Comparison of ENCODE assay signal across 8 mouse cellular contexts in genomic region chr17:56474831-56475581, GRCm38 (mm10). TPM values are rescaled to one million over a fixed set of nuclear protein-coding genes. Genes with fewer than 3 reads are reported as not detected.
DNase-seq lines count a peak whose midpoint lies in the region; ATAC-seq and TF ChIP-seq lines count a peak whose summit lies in the region.

No protein-coding gene starts in this region.

- TF ChIP-seq EP300 in MEL (IDR thresholded peaks at IDR 0.05; ENCODE audit: low read depth in 1 of 2, low read length in 2 of 2): no peak

- H3K9me3 ChIP-seq in MEL (replicated peaks; ENCODE audit: insufficient read depth, low read length): no peaks in the 10 kb centered on the region
- no peaks in the 10 kb centered on the region for H3K9me3 ChIP-seq in forebrain, embryonic 15.5 days
- no peaks in the 10 kb centered on the region for H3K9me3 ChIP-seq in stomach, embryonic 14.5 days (ENCODE audit: control insufficient read depth, low read depth, low read length)

- H3K27me3 ChIP-seq in MEL (ENCODE audit: control insufficient read depth in 1 of 2, insufficient read depth in 2 of 2, low read length in 2 of 2): no peaks in the 10 kb centered on the region
- no peaks in the 10 kb centered on the region for H3K27me3 ChIP-seq in forebrain, embryonic 15.5 days
- H3K27me3 ChIP-seq in stomach, embryonic 14.5 days (ENCODE audit: control insufficient read depth, insufficient read depth, low read length): peaks cover 7% of the 10 kb centered on the region; the same call in 1 of the 2 replicates

- WGBS in forebrain, embryonic 15.5 days: under 1% methylated on average over 24 of the region's 24 CpGs
- 4% methylated on average over 24 of the region's 24 CpGs for WGBS in macrophage (ENCODE audit: missing documents)
- WGBS in stomach, embryonic 14.5 days: under 1% methylated on average over 24 of the region's 24 CpGs

- H3K36me3 ChIP-seq in MEL (ENCODE audit: control insufficient read depth in 1 of 2, insufficient read depth in 2 of 2, low read length in 2 of 2) (peaks cover 0 to 4% of the 10 kb centered on the region in 2 experiments; a peak in 1 of 4 replicates), macrophage (ENCODE audit: inconsistent target) (no peaks in the 10 kb centered on the region)
- H3K36me3 ChIP-seq in forebrain, embryonic 15.5 days: no peaks in the 10 kb centered on the region
- no peaks in the 10 kb centered on the region for H3K36me3 ChIP-seq in stomach, embryonic 14.5 days (ENCODE audit: control insufficient read depth, insufficient read depth, low read length)

- ATAC-seq in forebrain, embryonic 15.5 days (replicated peaks): peak; percentile 27
- ATAC-seq in stomach, embryonic 14.5 days (ENCODE audit: insufficient number of reproducible peaks, insufficient read depth, low FRiP score, low read depth): no peak

- TF ChIP-seq RAD21 in MEL (IDR thresholded peaks at IDR 0.05; ENCODE audit: low read depth, low read length): no peak

- H3K27ac ChIP-seq in MEL (ENCODE audit: control insufficient read depth, low read depth, low read length) (peak overlapping the region; percentile 28), macrophage (no peak overlapping the region)
- peak overlapping the region; percentile 99 for H3K27ac ChIP-seq in forebrain, embryonic 15.5 days (replicated peaks)
- peak overlapping the region; percentile 95 for H3K27ac ChIP-seq in layer of hippocampus, adult 2 months
- no peak overlapping the region for H3K27ac ChIP-seq in stomach, embryonic 14.5 days (ENCODE audit: low read length)

- TF ChIP-seq CTCF in MEL (IDR thresholded peaks at IDR 0.05 in 2 of 3, conservative IDR thresholded peaks at IDR 0.05 in 1 of 3; ENCODE audit: control insufficient read depth in 1 of 3, insufficient read depth in 1 of 3, low read depth in 2 of 3, low read length in 3 of 3, poor library complexity in 1 of 3, severe bottlenecking in 1 of 3): no peak
- TF ChIP-seq CTCF in layer of hippocampus, adult 2 months (conservative IDR thresholded peaks at IDR 0.05): no peak

- peak overlapping the region; percentile 90 to 93 for H3K4me3 ChIP-seq in MEL (ENCODE audit: control insufficient read depth in 1 of 2, insufficient read depth in 1 of 2, low read depth in 2 of 2, low read length in 2 of 2)
- peak overlapping the region; percentile 88 for H3K4me3 ChIP-seq in forebrain, embryonic 15.5 days
- peak overlapping the region; percentile 87 for H3K4me3 ChIP-seq in layer of hippocampus, adult 2 months
- H3K4me3 ChIP-seq in macrophage (ENCODE audit: inconsistent target): peak overlapping the region; percentile 2; the same call in 1 of the 2 replicates
- H3K4me3 ChIP-seq in stomach, embryonic 14.5 days (ENCODE audit: low read depth, low read length): peak overlapping the region; percentile 79

- peaks cover 44% of the 10 kb centered on the region for H3K79me2 ChIP-seq in MEL (ENCODE audit: control insufficient read depth, insufficient read depth, low read length, poor library complexity)
- H3K79me2 ChIP-seq in macrophage (ENCODE audit: inconsistent target): no peaks in the 10 kb centered on the region

- H3K9ac ChIP-seq in MEL (ENCODE audit: control insufficient read depth, low read depth, low read length, poor library complexity, severe bottlenecking): peak overlapping the region; percentile 88
- H3K9ac ChIP-seq in forebrain, embryonic 15.5 days (replicated peaks): peak overlapping the region; percentile 98
- H3K9ac ChIP-seq in stomach, embryonic 14.5 days (replicated peaks; ENCODE audit: low read depth, low read length): peak overlapping the region; percentile 80

- peak; percentile 94 for DNase-seq in heart, adult 11 months
- no peak for DNase-seq in heart, postnatal 36 days
- peak; percentile 74 for DNase-seq in MEL (ENCODE audit: low read depth, low spot score)
- peak; percentile 69 to 79 for DNase-seq in layer of hippocampus, adult 2 months (ENCODE audit: low spot score in 2 of 2)
- no peak for DNase-seq in c-Kit-positive CD71-positive TER-119-positive erythroid progenitor cells, embryonic 14.5 days (ENCODE audit: low spot score)

- peaks cover 5 to 26% of the 10 kb centered on the region in 2 experiments for H3K4me1 ChIP-seq in MEL (ENCODE audit: control insufficient read depth in 1 of 2, insufficient read depth in 2 of 2, low read length in 2 of 2)
- peaks cover 53% of the 10 kb centered on the region for H3K4me1 ChIP-seq in forebrain, embryonic 15.5 days
- H3K4me1 ChIP-seq in stomach, embryonic 14.5 days (ENCODE audit: control insufficient read depth, insufficient read depth, low read length): peaks cover 49% of the 10 kb centered on the region

- peak overlapping the region; percentile 84 for H3K4me2 ChIP-seq in forebrain, embryonic 15.5 days (replicated peaks)
- peak overlapping the region; percentile 99 for H3K4me2 ChIP-seq in stomach, embryonic 14.5 days (replicated peaks; ENCODE audit: low read depth, low read length)

- intact Hi-C loops in heart, postnatal 36 days (cut with DNase I): no loop called here

- no peak; a peak in 1 of 4 replicates for TF ChIP-seq POLR2A in MEL (IDR thresholded peaks at IDR 0.05; ENCODE audit: control insufficient read depth in 1 of 2, insufficient read depth in 1 of 2, low read depth in 1 of 2, low read length in 2 of 2, poor library complexity in 1 of 2)

TF ChIP-seq in MEL, 35 proteins besides CTCF, POLR2A, EP300 and RAD21 (continues in another document):
- TF ChIP-seq POLR2AphosphoS5 (IDR thresholded peaks at IDR 0.05; ENCODE audit: borderline replicate concordance, low read depth, low read length): no peak
- TF ChIP-seq E2F4 (IDR thresholded peaks at IDR 0.05; ENCODE audit: borderline replicate concordance, low read depth, low read length): no peak
- peak; percentile 77 for TF ChIP-seq SIN3A (IDR thresholded peaks at IDR 0.05; ENCODE audit: low read length)
- TF ChIP-seq ELF1 (IDR thresholded peaks at IDR 0.05; ENCODE audit: low read depth, low read length): no peak
- TF ChIP-seq RCOR1 (IDR thresholded peaks at IDR 0.05; ENCODE audit: low read depth, low read length): no peak
- no peak for TF ChIP-seq CHD2 (IDR thresholded peaks at IDR 0.05; ENCODE audit: low read length)
- 0 out of 2 replicates have a peak, but pooled peaks have one; percentile 28 for TF ChIP-seq MAX (IDR thresholded peaks at IDR 0.05; ENCODE audit: low read length)
- no peak for TF ChIP-seq ZNF384 (IDR thresholded peaks at IDR 0.05; ENCODE audit: low read depth, low read length)
- TF ChIP-seq JUND (IDR thresholded peaks at IDR 0.05; ENCODE audit: low read depth, low read length): no peak
- TF ChIP-seq TCF12 (IDR thresholded peaks at IDR 0.05; ENCODE audit: low read depth, low read length): 0 out of 2 replicates have a peak, but pooled peaks have one; percentile 19
- no peak for TF ChIP-seq NELFE (IDR thresholded peaks at IDR 0.05; ENCODE audit: low read depth, low read length)
- TF ChIP-seq UBTF (IDR thresholded peaks at IDR 0.05; ENCODE audit: borderline replicate concordance, insufficient read depth, low read depth, low read length): no peak
- no peak for TF ChIP-seq USF1 (IDR thresholded peaks at IDR 0.05; ENCODE audit: low read depth, low read length)
- TF ChIP-seq HCFC1 (IDR thresholded peaks at IDR 0.05; ENCODE audit: low read depth, low read length): no peak
- no peak for TF ChIP-seq MAFK (IDR thresholded peaks at IDR 0.05; ENCODE audit: borderline replicate concordance, low read depth, low read length)
- TF ChIP-seq POLR2AphosphoS2 (IDR thresholded peaks at IDR 0.05; ENCODE audit: low read length): no peak
- TF ChIP-seq ETS1 (IDR thresholded peaks at IDR 0.05; ENCODE audit: low read depth, low read length): peak; percentile 96
- peak; percentile 57; the same call in 1 of the 2 replicates for TF ChIP-seq MXI1 (IDR thresholded peaks at IDR 0.05; ENCODE audit: low read depth, low read length)
- no peak for TF ChIP-seq BHLHE40 (IDR thresholded peaks at IDR 0.05; ENCODE audit: borderline replicate concordance, low read depth, low read length)
- no peak for TF ChIP-seq KAT2A (conservative IDR thresholded peaks at IDR 0.05; ENCODE audit: low read depth, low read length)
- TF ChIP-seq MYB (IDR thresholded peaks at IDR 0.05; ENCODE audit: low read depth, low read length): no peak
- TF ChIP-seq SMC3 (IDR thresholded peaks at IDR 0.05; ENCODE audit: low read depth, low read length): no peak
- TF ChIP-seq ZC3H11A (IDR thresholded peaks at IDR 0.05; ENCODE audit: low read depth, low read length): no peak
- no peak for TF ChIP-seq TBP (IDR thresholded peaks at IDR 0.05; ENCODE audit: low read depth, low read length)
- peak; percentile 30 for TF ChIP-seq TAL1 (IDR thresholded peaks at IDR 0.05; ENCODE audit: low read length)

RNA-seq across cellular contexts. Expression of gene Ptprs, which starts 1.3 kb away (rescaled TPM):
- total RNA-seq in heart, postnatal 36 days (2021): 10 to 100 TPM; 45.8 to 47.7 TPM
- 37.2 and 51.6 TPM in 2 replicates for total RNA-seq in MEL (2012; rRNA removed)
- polyA plus RNA-seq in MEL (2012; ENCODE audit: insufficient read depth in 1 of 2, insufficient read length in 2 of 2, low read depth in 1 of 2, low replicate concordance in 2 of 2, missing spikeins in 1 of 2): 100 to 1,000 TPM in 1 of 2 experiments, 10 to 100 TPM in 1; 80.9 to 324 TPM
- polyA plus RNA-seq in forebrain, embryonic 15.5 days (2015; fragmentation: Nextera tagmentation; extraction: Ambion mirVana): 375 and 409 TPM in 2 replicates
- total RNA-seq in layer of hippocampus, adult 2 months (2021): 100 to 1,000 TPM; 666 to 670 TPM
- total RNA-seq in macrophage (2018; cell fraction: chromatin; rRNA removed): 100 to 1,000 TPM in 12 of 26 experiments, 10 to 100 TPM in 14; 41.5 to 232 (median 95.1) TPM
- 10 to 100 TPM in 14 of 26 experiments, 1 to 10 TPM in 12; 3.4 to 29.6 (median 11.9) TPM for total RNA-seq in macrophage (2018; cell fraction: cytosol; rRNA removed)
- 100 to 1,000 TPM in 6 of 26 experiments, 10 to 100 TPM in 20; 14.3 to 133 (median 44.5) TPM for total RNA-seq in macrophage (2018; cell fraction: nucleus; rRNA removed)
- polyA plus RNA-seq in macrophage (2018): 13.0 to 25.1 TPM (median 19.4 TPM) in 3 replicates
- 111 and 115 TPM in 2 replicates for polyA plus RNA-seq in stomach, embryonic 14.5 days (2014; fragmentation: Nextera tagmentation; extraction: Ambion mirVana)

RNA-seq across cellular contexts. Expression of gene Znrf4, which starts 37.2 kb away (rescaled TPM):
- total RNA-seq in heart, postnatal 36 days (2021): not detected
- not detected in 2 replicates for total RNA-seq in MEL (2012; rRNA removed)
- polyA plus RNA-seq in MEL (2012; ENCODE audit: insufficient read depth in 1 of 2, insufficient read length in 2 of 2, low read depth in 1 of 2, low replicate concordance in 2 of 2, missing spikeins in 1 of 2) (not detected), macrophage (2018) (not detected in 3 replicates)
- 0.14 and 0.36 TPM in 2 replicates for polyA plus RNA-seq in forebrain, embryonic 15.5 days (2015; fragmentation: Nextera tagmentation; extraction: Ambion mirVana)
- not detected for total RNA-seq in layer of hippocampus, adult 2 months (2021)
- not detected for total RNA-seq in macrophage (2018; cell fraction: chromatin; rRNA removed)
- not detected for total RNA-seq in macrophage (2018; cell fraction: cytosol; rRNA removed)
- not detected for total RNA-seq in macrophage (2018; cell fraction: nucleus; rRNA removed)
- polyA plus RNA-seq in stomach, embryonic 14.5 days (2014; fragmentation: Nextera tagmentation; extraction: Ambion mirVana): not detected in 2 replicates

Comparison
In these comparisons a context has a peak if more than half of its experiments do, and no peak if none do; other contexts are left out.
1. DNase-seq: peak in heart, adult 11 months (single experiment), MEL (single experiment) and layer of hippocampus, adult 2 months (2 of 2); none in heart, postnatal 36 days (0 of 2) and c-Kit-positive CD71-positive TER-119-positive erythroid progenitor cells, embryonic 14.5 days (single experiment).
2. H3K27ac ChIP-seq: peak in MEL (single experiment), forebrain, embryonic 15.5 days (single experiment) and layer of hippocampus, adult 2 months (single experiment); none in macrophage (single experiment) and stomach, embryonic 14.5 days (single experiment).
3. H3K4me3 ChIP-seq: peak in every context shown above with its lines; median percentile 92 in MEL; 88 in forebrain, embryonic 15.5 days; 87 in layer of hippocampus, adult 2 months; 79 in stomach, embryonic 14.5 days; 2 in macrophage.
4. Peak in every context shown above with its lines, with median percentiles within 50 percentile points of each other: H3K9ac ChIP-seq.